Mouse (Mus musculus) kidney, embryonic 16.5 days (tissue): Measurements from ENCODE around the gene Trim8. TPM values are rescaled to one million over a fixed set of nuclear protein-coding genes. Genes with fewer than 3 reads are reported as not detected.

ENCODE experiments used
- ATAC-seq: fragments of 200-750 bp; cut with Nextera tagmentation; 2 replicates; pipeline ENCODE4 v1.8.0; 2017; ENCODE audit warnings: moderate TSS enrichment; ENCODE audit not compliant: low FRiP score, low TSS enrichment
- H3K27ac ChIP-seq: fragments of 300-500 bp; sonication (generic); 2 replicates; pipeline ENCODE4 v1.5.1; 2014; ENCODE audit warnings: low read length
- H3K27me3 ChIP-seq: fragments of 300-500 bp; sonication (generic); 2 replicates; pipeline ENCODE4 v1.6.1; 2014; ENCODE audit warnings: low read length, control low read depth, mixed read lengths; ENCODE audit not compliant: insufficient read depth
- H3K36me3 ChIP-seq: fragments of 300-500 bp; sonication (generic); 2 replicates; pipeline ENCODE4 v1.6.1; 2014; ENCODE audit warnings: low read length, control low read depth, mixed read lengths; ENCODE audit not compliant: insufficient read depth
- H3K4me1 ChIP-seq: fragments of 300-500 bp; sonication (generic); 2 replicates; pipeline ENCODE4 v1.6.1; 2014; ENCODE audit warnings: low read length, control low read depth, mixed read lengths; ENCODE audit not compliant: insufficient read depth
- H3K4me2 ChIP-seq: fragments of 300-500 bp; sonication (generic); replicated peaks from 2 replicates; pipeline ENCODE4 v1.6.1; 2014; ENCODE audit warnings: low read depth, low read length
- H3K4me3 ChIP-seq: fragments of 300-500 bp; sonication (generic); 2 replicates; pipeline ENCODE4 v1.5.1; 2014; ENCODE audit warnings: mild to moderate bottlenecking, low read length
- H3K9ac ChIP-seq: fragments of 300-500 bp; sonication (generic); replicated peaks from 2 replicates; pipeline ENCODE4 v1.6.1; 2014; ENCODE audit warnings: low read length
- H3K9me3 ChIP-seq: fragments of 300-500 bp; sonication (generic); 2 replicates; pipeline ENCODE4 v1.6.1; 2016; ENCODE audit warnings: low read length, control low read depth
- WGBS: fragments of 180-500 bp; shearing (Covaris S2); extraction: QIAGEN DNeasy Blood & Tissue Kit; methylation state at CpG from one replicate; pipeline ENCODE4 v1.1.7; 2014; 5-methylcytosine and 5-hydroxymethylcytosine counted together
- polyA plus RNA-seq: library from polyadenylated mRNA; unstranded; fragments of >200 nt; fragmentation: Nextera tagmentation; extraction: Ambion mirVana; gene quantifications from 2 replicates; pipeline ENCODE4 v1.2.1, GENCODE M21; 2015

The Trim8 gene
- polyA plus RNA-seq: 22.2 and 26.0 TPM in 2 replicates

GRCm38 (mm10) chr19:46501401-46502068 is at the start of gene Trim8:
Gene Trim8 (plus strand): TSS chr19:46501702.
- under 1% methylated on average over 59 of the region's 64 CpGs for WGBS
- peak; percentile 65 for ATAC-seq
- Histone ChIP-seq H3K9ac (peak within 1 kb of the TSS; percentile 99), H3K9me3 (no peaks in the 10 kb centered on the region), H3K4me3 (peak within 1 kb of the TSS; percentile 93), H3K4me2 (peak within 1 kb of the TSS; percentile 79), H3K4me1 (peaks cover 30% of the 10 kb centered on the region), H3K27me3 (no peaks in the 10 kb centered on the region), H3K27ac (peak within 1 kb of the TSS; percentile 100), H3K36me3 (peaks cover 15% of the 10 kb centered on the region)

GRCm38 (mm10) chr19:46452052-46452827 is 49.3 kb upstream of the Trim8 start:
- peaks cover 70% of the 10 kb centered on the region for H3K4me1 ChIP-seq
- H3K27ac ChIP-seq: peak overlapping the region; percentile 97; the same call in 1 of the 2 replicates
- no peak overlapping the region for H3K9ac ChIP-seq
- no peak overlapping the region for H3K4me2 ChIP-seq
- no peak overlapping the region for H3K4me3 ChIP-seq
- ATAC-seq: no peak
- H3K36me3 ChIP-seq: peaks cover 11% of the 10 kb centered on the region
- 46% methylated on average over 10 of the region's 10 CpGs for WGBS
- no peaks in the 10 kb centered on the region for H3K27me3 ChIP-seq
- no peaks in the 10 kb centered on the region for H3K9me3 ChIP-seq

- 70% methylated on average over 9 of the region's 9 CpGs for WGBS
- ATAC-seq: no peak
- 0 out of 2 replicates have a peak overlapping the region, but pooled peaks have one; percentile 8 for H3K9ac ChIP-seq
- H3K27ac ChIP-seq: peak overlapping the region; percentile 97
- peaks cover 70% of the 10 kb centered on the region for H3K4me1 ChIP-seq
- no peak overlapping the region for H3K4me2 ChIP-seq
- no peak overlapping the region for H3K4me3 ChIP-seq
- H3K9me3 ChIP-seq: no peaks in the 10 kb centered on the region
- H3K27me3 ChIP-seq: no peaks in the 10 kb centered on the region
- peaks cover 16% of the 10 kb centered on the region for H3K36me3 ChIP-seq
Observed at GRCm38 (mm10) chr19:46452916-46453315, 48.6 kb upstream of the Trim8 start.

- peaks cover 19% of the 10 kb centered on the region for H3K36me3 ChIP-seq
- WGBS: 21% methylated on average over 20 of the region's 20 CpGs
- H3K4me1 ChIP-seq: peaks cover 74% of the 10 kb centered on the region
- peak overlapping the region; percentile 97 for H3K27ac ChIP-seq
- peak; percentile 60 for ATAC-seq
- H3K9ac ChIP-seq: peak overlapping the region; percentile 57
- no peaks in the 10 kb centered on the region for H3K27me3 ChIP-seq
- 0 out of 2 replicates have a peak overlapping the region, but pooled peaks have one; percentile 3 for H3K4me2 ChIP-seq
- H3K9me3 ChIP-seq: no peaks in the 10 kb centered on the region
- H3K4me3 ChIP-seq: no peak overlapping the region
Observed at GRCm38 (mm10) chr19:46454126-46454880, 47.2 kb upstream of the Trim8 start.

GRCm38 (mm10) chr19:46455032-46455431 is 46.5 kb upstream of the Trim8 start:
- peak; percentile 72 for ATAC-seq
- 0 out of 2 replicates have a peak overlapping the region, but pooled peaks have one; percentile 3 for H3K4me2 ChIP-seq
- H3K4me1 ChIP-seq: peaks cover 78% of the 10 kb centered on the region
- peak overlapping the region; percentile 57 for H3K9ac ChIP-seq
- H3K27ac ChIP-seq: peak overlapping the region; percentile 97
- no peaks in the 10 kb centered on the region for H3K9me3 ChIP-seq
- H3K36me3 ChIP-seq: peaks cover 19% of the 10 kb centered on the region
- 7% methylated on average over 1 of the region's 1 CpGs for WGBS
- no peak overlapping the region for H3K4me3 ChIP-seq
- no peaks in the 10 kb centered on the region for H3K27me3 ChIP-seq

GRCm38 (mm10) chr19:46455556-46455955 is 45.9 kb upstream of the Trim8 start:
- ATAC-seq: no peak
- H3K9ac ChIP-seq: peak overlapping the region; percentile 57; the same call in 1 of the 2 replicates
- WGBS: 76% methylated on average over 8 of the region's 8 CpGs

GRCm38 (mm10) chr19:46456018-46456735 is 45.3 kb upstream of the Trim8 start:
- Histone ChIP-seq H3K27ac (peak overlapping the region; percentile 97), H3K4me3 (no peak overlapping the region), H3K4me1 (peaks cover 78% of the 10 kb centered on the region), H3K36me3 (peaks cover 24% of the 10 kb centered on the region), H3K9me3 (no peaks in the 10 kb centered on the region), H3K4me2 (no peak overlapping the region), H3K9ac (peak overlapping the region; percentile 57; the same call in 1 of the 2 replicates), H3K27me3 (no peaks in the 10 kb centered on the region)
- 79% methylated on average over 5 of the region's 5 CpGs for WGBS
- no peak for ATAC-seq

More at GRCm38 (mm10) chr19:46455556-46455955, 45.9 kb upstream of the Trim8 start:
- Histone ChIP-seq H3K9me3 (no peaks in the 10 kb centered on the region), H3K27me3 (no peaks in the 10 kb centered on the region), H3K36me3 (peaks cover 19% of the 10 kb centered on the region), H3K4me3 (no peak overlapping the region), H3K4me1 (peaks cover 78% of the 10 kb centered on the region), H3K4me2 (no peak overlapping the region), H3K27ac (peak overlapping the region; percentile 97)

GRCm38 (mm10) chr19:46457798-46458197 is 43.7 kb upstream of the Trim8 start:
- H3K9me3 ChIP-seq: no peaks in the 10 kb centered on the region
- 0 out of 2 replicates have a peak overlapping the region, but pooled peaks have one; percentile 19 for H3K9ac ChIP-seq
- ATAC-seq: no peak
- no peaks in the 10 kb centered on the region for H3K27me3 ChIP-seq
- H3K4me1 ChIP-seq: peaks cover 69% of the 10 kb centered on the region
- WGBS: 53% methylated on average over 5 of the region's 5 CpGs
- peaks cover 29% of the 10 kb centered on the region for H3K36me3 ChIP-seq
- no peak overlapping the region for H3K4me2 ChIP-seq
- H3K27ac ChIP-seq: peak overlapping the region; percentile 81
- no peak overlapping the region for H3K4me3 ChIP-seq

- peaks cover 54% of the 10 kb centered on the region for H3K4me1 ChIP-seq
- H3K4me2 ChIP-seq: no peak overlapping the region
- no peak overlapping the region for H3K4me3 ChIP-seq
Observed at GRCm38 (mm10) chr19:46459256-46459655, 42.2 kb upstream of the Trim8 start.

More at GRCm38 (mm10) chr19:46459256-46459655, 42.2 kb upstream of the Trim8 start:
- peak overlapping the region; percentile 51 for H3K9ac ChIP-seq
- 44% methylated on average over 10 of the region's 10 CpGs for WGBS
- H3K27me3 ChIP-seq: no peaks in the 10 kb centered on the region
- peaks cover 30% of the 10 kb centered on the region for H3K36me3 ChIP-seq
- no peak for ATAC-seq
- H3K27ac ChIP-seq: peak overlapping the region; percentile 81
- H3K9me3 ChIP-seq: peaks cover 3% of the 10 kb centered on the region; the same call in 1 of the 2 replicates
